Mouse (Mus musculus): ENCODE data around the gene Dnttip2. TPM values are rescaled to one million over a fixed set of nuclear protein-coding genes. Genes with fewer than 3 reads are reported as not detected.

Gene Dnttip2
- total RNA-seq, 2 experiments from 2014 or later: 31.9 to 68.3 TPM

DNA sequence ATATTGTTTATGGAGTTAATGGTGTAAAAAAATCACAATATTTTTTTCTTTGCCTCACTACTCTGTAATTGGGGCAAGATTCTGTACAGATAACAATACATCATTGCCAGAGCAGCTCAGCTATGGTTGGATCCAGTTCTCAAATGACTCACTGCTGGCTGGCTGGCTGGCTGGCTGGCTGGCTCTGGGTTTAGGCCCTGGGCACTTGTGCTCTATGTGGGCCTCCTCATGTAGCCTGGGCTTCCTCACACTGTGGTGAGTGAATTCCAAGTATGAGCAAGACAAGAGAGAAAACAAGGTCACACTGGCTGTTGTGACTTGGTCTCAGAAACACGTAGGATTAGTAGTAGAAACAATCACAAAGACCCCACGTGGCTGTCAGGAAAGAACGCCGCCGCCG, 43.2 kb downstream of the Dnttip2 start:
- no peak for ATAC-seq (replicated peaks; ENCODE audit: low FRiP score, poor library complexity, severe bottlenecking)

DNA sequence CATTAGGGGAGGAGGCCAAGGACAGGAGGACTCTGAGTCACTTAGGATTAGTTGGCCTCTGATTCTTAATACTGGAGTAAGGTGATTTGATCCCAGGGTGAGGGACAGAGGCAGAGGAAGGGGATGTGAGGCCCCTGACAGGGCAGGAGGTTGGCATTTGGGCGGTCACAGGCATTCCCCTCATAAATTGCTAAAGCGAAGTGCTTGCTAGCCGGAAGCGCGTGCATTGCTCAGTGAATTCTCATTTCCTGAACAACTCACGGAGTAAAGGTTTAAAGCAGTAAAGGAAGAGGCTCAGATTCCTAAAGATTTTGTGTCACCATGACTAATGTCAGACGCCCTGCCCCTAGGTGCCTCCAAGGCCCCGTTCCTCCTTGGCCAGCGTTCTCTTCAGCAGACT, 48.0 kb downstream of the Dnttip2 start:
- no peak for ATAC-seq (replicated peaks; ENCODE audit: low FRiP score, poor library complexity, severe bottlenecking)

DNA sequence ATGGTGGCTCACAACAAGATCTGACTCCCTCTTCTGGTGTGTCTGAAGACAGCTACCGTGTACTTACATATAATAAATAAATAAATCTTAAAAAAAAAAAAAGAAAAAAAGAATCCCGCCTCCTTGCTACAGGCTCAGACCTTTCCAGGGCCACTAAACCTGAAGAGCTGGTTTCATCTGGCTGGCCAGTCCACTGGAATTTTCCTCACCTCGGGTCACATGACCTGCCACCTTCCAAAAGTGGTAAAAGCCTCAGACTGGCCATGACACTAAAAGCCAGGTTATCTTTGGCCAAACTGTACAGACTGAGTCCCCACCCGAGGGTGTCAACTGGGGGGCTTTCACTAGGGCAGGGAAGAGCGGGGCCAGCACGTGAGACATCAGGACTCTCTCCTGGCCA, 49.7 kb downstream of the Dnttip2 start:
- no peak for ATAC-seq (replicated peaks; ENCODE audit: low FRiP score, poor library complexity, severe bottlenecking)

DNA sequence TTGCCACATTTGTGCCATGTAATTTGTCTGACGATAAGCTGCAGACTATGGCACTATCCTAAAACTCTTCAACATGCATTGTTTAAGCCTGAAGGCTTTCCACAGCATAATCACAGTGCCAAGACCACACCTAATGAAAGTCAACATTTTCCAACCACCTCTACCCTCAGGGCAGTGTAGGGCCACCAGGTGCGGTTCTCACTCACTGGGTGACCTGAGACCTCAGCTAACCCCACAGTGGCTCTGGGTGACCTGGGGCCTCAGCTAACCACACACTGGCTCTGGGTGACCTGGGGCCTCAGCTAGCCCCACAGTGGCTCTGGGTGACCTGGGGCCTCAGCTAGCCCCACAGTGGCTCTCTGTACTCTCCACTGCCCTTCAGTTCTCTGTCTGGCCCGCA, 50.3 kb downstream of the Dnttip2 start:
- ATAC-seq (replicated peaks; ENCODE audit: low FRiP score, poor library complexity, severe bottlenecking): no peak

DNA sequence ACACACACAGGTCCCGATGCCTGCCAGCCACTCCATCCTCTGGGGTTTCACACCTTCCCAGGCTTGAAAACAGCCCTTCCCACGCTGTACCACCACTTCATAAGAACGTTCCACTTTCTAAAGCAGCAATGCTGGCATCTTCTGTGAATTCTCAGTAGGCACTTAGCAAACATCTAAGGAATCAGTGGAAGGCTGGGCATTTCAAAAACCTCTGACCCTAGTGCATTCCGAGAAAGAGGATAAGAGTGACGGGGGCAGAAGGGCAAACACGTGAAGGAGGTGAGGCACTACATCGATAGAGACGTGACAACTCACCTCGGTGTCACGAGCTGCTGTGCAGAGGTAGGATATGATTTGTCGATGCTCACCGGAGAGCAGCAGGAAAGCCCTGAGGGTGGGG, 56.3 kb downstream of the Dnttip2 start:
- ATAC-seq (replicated peaks; ENCODE audit: low FRiP score, poor library complexity, severe bottlenecking): no peak

DNA sequence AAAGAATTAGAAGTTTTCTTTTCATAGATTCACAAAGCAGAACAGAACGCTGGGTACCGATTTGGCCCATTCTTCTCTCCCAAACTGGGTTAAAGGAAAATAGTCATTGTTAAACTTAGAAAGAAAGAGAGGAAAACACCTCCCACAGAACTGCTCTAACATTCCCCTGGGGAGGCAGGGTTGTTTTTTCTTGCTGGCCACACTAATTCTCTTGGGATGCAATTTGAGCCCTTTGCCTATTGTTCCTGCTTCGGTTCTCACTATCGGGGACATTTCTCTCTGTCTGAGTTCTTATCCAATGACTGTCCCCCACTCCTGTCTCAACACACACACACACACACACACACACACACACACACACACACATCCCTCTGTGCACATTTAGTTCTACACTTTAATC, 59.3 kb downstream of the Dnttip2 start:
- no peak for ATAC-seq (replicated peaks; ENCODE audit: low FRiP score, poor library complexity, severe bottlenecking)

DNA sequence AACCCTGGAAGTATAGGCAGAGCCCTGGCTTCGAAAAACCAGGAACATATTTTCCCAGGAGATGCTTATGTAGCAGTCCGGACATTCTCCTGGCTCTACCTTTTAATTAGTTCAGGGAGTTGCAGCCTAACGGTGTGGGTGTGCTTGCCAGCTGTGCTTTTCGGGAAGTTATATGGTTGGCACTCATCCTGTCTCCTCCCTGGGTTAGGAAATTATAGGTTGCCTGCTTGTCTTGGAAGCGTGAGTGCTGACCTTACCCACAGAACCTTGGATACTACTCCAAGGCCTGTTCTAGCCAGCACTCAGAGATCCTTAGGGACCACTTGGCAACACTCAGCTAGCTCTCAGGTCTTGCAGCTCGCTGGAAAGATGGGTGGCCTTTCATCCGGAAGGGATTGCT, 59.7 kb downstream of the Dnttip2 start:
- ATAC-seq (replicated peaks; ENCODE audit: low FRiP score, poor library complexity, severe bottlenecking): no peak

DNA sequence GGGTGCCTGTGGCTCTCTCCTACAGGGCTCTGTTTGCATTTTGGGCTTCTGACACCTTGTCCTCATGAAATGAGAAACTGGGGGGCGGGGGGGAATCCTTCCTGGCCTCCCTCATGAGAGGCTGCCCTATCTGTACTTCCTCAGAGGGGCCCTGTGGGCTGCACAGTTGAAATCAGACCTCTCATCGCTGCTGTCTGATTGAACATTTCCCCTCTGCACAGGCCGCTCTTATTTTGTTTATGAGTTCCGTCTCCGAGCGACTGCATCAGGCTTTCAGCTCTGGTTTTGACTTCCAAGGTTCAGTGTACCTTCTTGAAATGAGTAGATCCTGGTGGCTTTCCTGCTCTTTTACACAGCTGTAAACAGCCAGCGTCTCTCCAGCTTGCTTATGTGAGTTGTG, 60.2 kb downstream of the Dnttip2 start:
- ATAC-seq (replicated peaks; ENCODE audit: low FRiP score, poor library complexity, severe bottlenecking): no peak

Other genes with a start within 250 kb of the Dnttip2 start
- 1.8 TPM in 1 of 2 replicates, not detected in the other for gene Abca4, start 229.9 kb upstream of the Dnttip2 start, total RNA-seq (2015; ENCODE audit: low replicate concordance)
- gene Abca4, start 229.9 kb upstream of the Dnttip2 start, total RNA-seq (2017; ENCODE audit: low replicate concordance): not detected in 2 replicates
- gene Gclm, start 28.8 kb upstream of the Dnttip2 start, total RNA-seq (2015; ENCODE audit: low replicate concordance): 337 and 399 TPM in 2 replicates
- 336 and 379 TPM in 2 replicates for gene Gclm, start 28.8 kb upstream of the Dnttip2 start, total RNA-seq (2017; ENCODE audit: low replicate concordance)
- gene Bcar3, start 19.7 kb downstream of the Dnttip2 start, total RNA-seq (2015; ENCODE audit: low replicate concordance): 0.72 TPM in 1 of 2 replicates, not detected in the other
- 2.6 TPM in 1 of 2 replicates, not detected in the other for gene Bcar3, start 19.7 kb downstream of the Dnttip2 start, total RNA-seq (2017; ENCODE audit: low replicate concordance)

Measured in erythroid progenitor cell, adult 5-6 weeks (primary cell).